Mouse (Mus musculus) stomach, postnatal 0 days (tissue): ENCODE measurements around the gene Prox1. TPM values are rescaled to one million over a fixed set of nuclear protein-coding genes. Genes with fewer than 3 reads are reported as not detected.

ENCODE experiments used
- ATAC-seq: fragments of 200-750 bp; cut with Nextera tagmentation; 2 replicates; pipeline ENCODE4 v1.8.0; 2017; ENCODE audit not compliant: low FRiP score, low TSS enrichment
- DNase-seq: peaks from one replicate; pipeline ENCODE4 v3.0.0-alpha.2; 2016; ENCODE audit warnings: low spot score
- H3K27ac ChIP-seq: fragments of 300-500 bp; sonication (generic); replicated peaks from 2 replicates; pipeline ENCODE4 v1.5.1; 2014; ENCODE audit warnings: mild to moderate bottlenecking, control low read depth
- H3K27me3 ChIP-seq: fragments of 300-500 bp; sonication (generic); 2 replicates; pipeline ENCODE4 v1.6.1; 2014; ENCODE audit warnings: low read length; ENCODE audit not compliant: control insufficient read depth, insufficient read depth
- H3K36me3 ChIP-seq: fragments of 300-500 bp; sonication (generic); 2 replicates; pipeline ENCODE4 v1.6.1; 2014; ENCODE audit warnings: low read length, mixed read lengths; ENCODE audit not compliant: control insufficient read depth, insufficient read depth
- H3K4me1 ChIP-seq: fragments of 300-500 bp; sonication (generic); replicated peaks from 2 replicates; pipeline ENCODE4 v1.6.1; 2014; ENCODE audit warnings: antibody characterized with exemption; ENCODE audit not compliant: control insufficient read depth, insufficient read depth
- H3K4me2 ChIP-seq: fragments of 300-500 bp; sonication (generic); replicated peaks from 2 replicates; pipeline ENCODE4 v1.6.1; 2014; ENCODE audit warnings: low read depth, mild to moderate bottlenecking, control low read depth, moderate library complexity
- H3K4me3 ChIP-seq: fragments of 300-500 bp; sonication (generic); 2 replicates; pipeline ENCODE4 v1.5.1; 2014; ENCODE audit warnings: low read depth, low read length, control low read depth
- H3K9ac ChIP-seq: fragments of 300-500 bp; sonication (generic); 2 replicates; pipeline ENCODE4 v1.6.1; 2014; ENCODE audit warnings: mild to moderate bottlenecking, low read length, control low read depth, mixed read lengths
- H3K9me3 ChIP-seq: fragments of 300-500 bp; sonication (generic); 2 replicates; pipeline ENCODE4 v1.6.1; 2016; ENCODE audit warnings: low read length; ENCODE audit not compliant: control insufficient read depth
- CTCF ChIP-seq: IDR thresholded peaks from 2 replicates; pipeline ENCODE4 v1.5.1; 2016; ENCODE audit warnings: antibody characterized with exemption, low read depth, mild to moderate bottlenecking, moderate library complexity
- EP300 ChIP-seq: optimal IDR thresholded peaks from 2 replicates; pipeline ENCODE3; 2016; ENCODE audit warnings: antibody characterized with exemption
- WGBS: fragments of 180-500 bp; shearing (Covaris S2); extraction: QIAGEN DNeasy Blood & Tissue Kit; methylation state at CpG from one replicate; pipeline ENCODE4 v1.1.7; 2014; 5-methylcytosine and 5-hydroxymethylcytosine counted together
- polyA plus RNA-seq: library from polyadenylated mRNA; unstranded; fragments of >200 nt; fragmentation: Nextera tagmentation; extraction: Ambion mirVana; gene quantifications from 2 replicates; pipeline ENCODE4 v1.2.1, GENCODE M21; 2015

The Prox1 gene
- polyA plus RNA-seq, 1 experiment from 2014 or later = 0.40 TPM

DNA sequence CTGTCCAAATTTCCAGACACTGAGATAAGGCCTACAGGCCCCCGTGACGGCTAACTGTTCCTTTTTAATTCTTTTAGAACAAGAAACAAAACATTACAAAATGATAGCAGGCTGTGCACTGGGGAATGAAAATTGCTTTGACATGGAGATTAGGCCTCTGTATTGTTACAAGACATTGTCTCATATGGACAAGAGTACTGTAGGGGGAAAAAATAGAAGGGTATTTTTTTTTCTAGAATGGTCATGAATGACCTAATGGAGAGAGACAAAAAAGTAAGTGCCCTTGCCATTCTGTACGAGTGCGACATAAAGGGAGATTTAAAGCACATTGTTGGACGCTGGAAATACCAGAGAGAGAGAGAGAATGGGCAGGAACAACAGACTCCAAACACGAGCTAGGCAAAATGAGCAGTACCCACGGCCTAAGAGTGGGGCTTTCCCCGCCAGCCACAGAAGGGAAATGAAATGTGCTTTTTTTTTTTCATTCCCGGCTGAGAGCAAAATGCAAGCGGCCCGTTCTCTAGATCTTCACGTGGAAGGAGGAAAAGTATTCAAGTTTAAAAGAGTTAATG lies 21.8 kb downstream of the Prox1 start:
- no peak overlapping the region for H3K9ac ChIP-seq
- no peaks in the 10 kb centered on the region for H3K9me3 ChIP-seq
- H3K36me3 ChIP-seq = no peaks in the 10 kb centered on the region
- DNase-seq (no peak), ATAC-seq (no peak)
- no peak overlapping the region for H3K27ac ChIP-seq
- no peak overlapping the region for H3K4me3 ChIP-seq
- WGBS = 53% methylated on average over 12 of the region's 12 CpGs
- no peak overlapping the region for H3K4me2 ChIP-seq
- H3K27me3 ChIP-seq = no peaks in the 10 kb centered on the region
- TF ChIP-seq EP300 (no peak), CTCF (no peak)
- H3K4me1 ChIP-seq = no peaks in the 10 kb centered on the region

- TF ChIP-seq EP300 = no peak
- TF ChIP-seq CTCF = no peak
- no peak for ATAC-seq
- Histone ChIP-seq H3K36me3 (no peaks in the 10 kb centered on the region), H3K27me3 (no peaks in the 10 kb centered on the region), H3K9ac (no peak overlapping the region), H3K4me2 (no peak overlapping the region), H3K27ac (no peak overlapping the region), H3K9me3 (no peaks in the 10 kb centered on the region), H3K4me3 (no peak overlapping the region), H3K4me1 (no peaks in the 10 kb centered on the region)
- DNase-seq = no peak
- WGBS = 76% methylated on average over 6 of the region's 6 CpGs
Measured at GRCm38 (mm10) chr1:190147816-190148215, 22.7 kb downstream of the Prox1 start.

GRCm38 (mm10) chr1:190144416-190144815 lies 26.1 kb downstream of the Prox1 start:
- no peaks in the 10 kb centered on the region for H3K27me3 ChIP-seq
- H3K9ac ChIP-seq = no peak overlapping the region
- TF ChIP-seq EP300 = no peak
- no peak for TF ChIP-seq CTCF
- H3K4me3 ChIP-seq = no peak overlapping the region
- H3K4me1 ChIP-seq = no peaks in the 10 kb centered on the region
- H3K4me2 ChIP-seq = no peak overlapping the region
- ATAC-seq (no peak), DNase-seq (no peak)
- H3K36me3 ChIP-seq = no peaks in the 10 kb centered on the region
- no peak overlapping the region for H3K27ac ChIP-seq
- no peaks in the 10 kb centered on the region for H3K9me3 ChIP-seq

GRCm38 (mm10) chr1:190143593-190143992 lies 26.9 kb downstream of the Prox1 start:
- Histone ChIP-seq H3K36me3 (no peaks in the 10 kb centered on the region), H3K4me1 (no peaks in the 10 kb centered on the region), H3K4me2 (no peak overlapping the region), H3K27me3 (no peaks in the 10 kb centered on the region), H3K27ac (no peak overlapping the region), H3K9me3 (no peaks in the 10 kb centered on the region), H3K4me3 (no peak overlapping the region), H3K9ac (no peak overlapping the region)
- ATAC-seq = no peak
- 82% methylated on average over 9 of the region's 9 CpGs for WGBS
- no peak for TF ChIP-seq EP300
- DNase-seq = no peak

DNA sequence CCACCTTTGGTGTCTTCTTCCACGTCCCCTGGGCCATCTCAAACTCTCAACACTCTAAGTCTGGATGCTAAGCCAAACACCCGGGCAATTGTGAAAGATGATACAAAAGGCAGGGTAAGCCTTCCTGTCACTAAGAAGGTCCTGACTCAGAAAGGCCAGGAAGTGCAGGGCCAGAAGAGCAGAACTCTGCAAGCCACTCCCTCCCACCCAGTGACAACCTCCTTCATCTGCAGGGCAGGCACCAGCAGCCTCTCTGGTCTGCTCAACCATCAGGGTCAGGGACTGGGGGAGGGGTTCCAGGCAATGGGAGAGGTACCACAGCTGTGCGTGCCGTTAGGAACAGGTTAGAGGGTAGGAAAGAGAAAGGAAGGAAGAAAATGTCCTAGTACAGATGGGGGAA lies 27.9 kb downstream of the Prox1 start:
- Histone ChIP-seq H3K36me3 (no peaks in the 10 kb centered on the region), H3K4me3 (no peak overlapping the region), H3K9me3 (no peaks in the 10 kb centered on the region), H3K4me1 (no peaks in the 10 kb centered on the region), H3K27ac (no peak overlapping the region), H3K9ac (no peak overlapping the region), H3K27me3 (no peaks in the 10 kb centered on the region), H3K4me2 (no peak overlapping the region)
- ATAC-seq (no peak), DNase-seq (no peak)
- TF ChIP-seq CTCF = no peak
- no peak for TF ChIP-seq EP300
- 37% methylated on average over 4 of the region's 4 CpGs for WGBS

GRCm38 (mm10) chr1:190140519-190140918 lies 30.0 kb downstream of the Prox1 start:
- TF ChIP-seq EP300 (no peak), CTCF (no peak)
- WGBS = 79% methylated on average over 6 of the region's 6 CpGs
- no peaks in the 10 kb centered on the region for H3K9me3 ChIP-seq
- no peak overlapping the region for H3K9ac ChIP-seq
- no peak overlapping the region for H3K4me2 ChIP-seq
- no peak overlapping the region for H3K27ac ChIP-seq
- no peaks in the 10 kb centered on the region for H3K4me1 ChIP-seq
- ATAC-seq (no peak), DNase-seq (no peak)
- no peaks in the 10 kb centered on the region for H3K36me3 ChIP-seq
- H3K27me3 ChIP-seq = no peaks in the 10 kb centered on the region
- H3K4me3 ChIP-seq = no peak overlapping the region
